Mouse (Mus musculus) lung, postnatal 0 days (tissue): Measurements from ENCODE around the gene Atg13. TPM values are rescaled to one million over a fixed set of nuclear protein-coding genes. Genes with fewer than 3 reads are reported as not detected.
A peak's percentile ranks its signal among the peaks of the same experiment; 100 is the strongest.

Experiments
- ATAC-seq: fragments of 200-750 bp; cut with Nextera tagmentation; 2 replicates; pipeline ENCODE4 v1.8.0; 2017; ENCODE audit warnings: moderate library complexity
- DNase-seq: peaks from one replicate; pipeline ENCODE4 v3.0.0-alpha.2; 2016; ENCODE audit warnings: low spot score
- H3K27ac ChIP-seq: fragments of 300-500 bp; sonication (generic); 2 replicates; pipeline ENCODE4 v1.5.1; 2014; ENCODE audit warnings: antibody characterized with exemption, mild to moderate bottlenecking, low read length, mixed read lengths
- H3K27me3 ChIP-seq: fragments of 300-500 bp; sonication (generic); replicated peaks from 2 replicates; pipeline ENCODE4 v1.6.1; 2014; ENCODE audit warnings: low read length, mixed read lengths; ENCODE audit not compliant: insufficient read depth
- H3K36me3 ChIP-seq: fragments of 300-500 bp; sonication (generic); 2 replicates; pipeline ENCODE4 v1.6.1; 2014; ENCODE audit warnings: low read length, mixed read lengths; ENCODE audit not compliant: insufficient read depth
- H3K4me1 ChIP-seq: fragments of 300-500 bp; sonication (generic); 2 replicates; pipeline ENCODE4 v1.6.1; 2014; ENCODE audit warnings: antibody characterized with exemption, low read depth, low read length, mixed read lengths; ENCODE audit not compliant: insufficient read depth
- H3K4me2 ChIP-seq: fragments of 300-500 bp; sonication (generic); replicated peaks from 2 replicates; pipeline ENCODE4 v1.6.1; 2014; ENCODE audit warnings: low read depth, mild to moderate bottlenecking, low read length, moderate library complexity, mixed read lengths
- H3K4me3 ChIP-seq: fragments of 300-500 bp; sonication (generic); 2 replicates; pipeline ENCODE4 v1.5.1; 2014; ENCODE audit warnings: low read depth, low read length
- H3K9ac ChIP-seq: fragments of 300-500 bp; sonication (generic); replicated peaks from 2 replicates; pipeline ENCODE4 v1.6.1; 2014; ENCODE audit warnings: low read depth, mild to moderate bottlenecking
- H3K9me3 ChIP-seq: fragments of 300-500 bp; sonication (generic); 2 replicates; pipeline ENCODE4 v1.6.1; 2016; ENCODE audit warnings: low read length, mixed read lengths
- CTCF ChIP-seq: IDR thresholded peaks from 2 replicates; pipeline ENCODE4 v1.5.1; 2016; ENCODE audit warnings: antibody characterized with exemption, mild to moderate bottlenecking
- EP300 ChIP-seq: IDR thresholded peaks from 2 replicates; pipeline ENCODE4 v1.6.1; 2016; ENCODE audit warnings: antibody characterized with exemption, mild to moderate bottlenecking, control low read depth
- WGBS: fragments of 180-500 bp; shearing (Covaris S2); extraction: QIAGEN DNeasy Blood & Tissue Kit; methylation state at CpG from one replicate; pipeline ENCODE4 v1.1.7; 2014; 5-methylcytosine and 5-hydroxymethylcytosine counted together
- polyA plus RNA-seq: library from polyadenylated mRNA; unstranded; fragments of >200 nt; fragmentation: Nextera tagmentation; extraction: Ambion mirVana; gene quantifications from 2 replicates; pipeline ENCODE4 v1.2.1, GENCODE M21; 2015

The Atg13 gene
- polyA plus RNA-seq, 1 experiment from 2014 or later, result 26.2 TPM

GRCm38 (mm10) chr2:91696225-91696590 is 14.2 kb downstream of the Atg13 start:
- ATAC-seq (peak; percentile 95), DNase-seq (peak; percentile 93)
- TF ChIP-seq CTCF (no peak), EP300 (peak; percentile 93)
- H3K4me2 ChIP-seq, result no peak overlapping the region
- H3K36me3 ChIP-seq, result 0 out of 2 replicates have a peak, but pooled peaks cover 4% of the 10 kb centered on the region
- no peaks in the 10 kb centered on the region for H3K9me3 ChIP-seq
- H3K27ac ChIP-seq, result peak overlapping the region; percentile 65; the same call in 1 of the 2 replicates
- H3K4me3 ChIP-seq, result no peak overlapping the region
- WGBS, result 32% methylated on average over 1 of the region's 1 CpGs
- H3K27me3 ChIP-seq, result no peaks in the 10 kb centered on the region
- H3K4me1 ChIP-seq, result no peaks in the 10 kb centered on the region
- no peak overlapping the region for H3K9ac ChIP-seq

GRCm38 (mm10) chr2:91695436-91696224 is 14.7 kb downstream of the Atg13 start:
- TF ChIP-seq EP300, result no peak
- TF ChIP-seq CTCF, result no peak
- WGBS, result 76% methylated on average over 10 of the region's 10 CpGs
- no peak overlapping the region for H3K9ac ChIP-seq
- H3K4me3 ChIP-seq, result no peak overlapping the region
- H3K4me2 ChIP-seq, result no peak overlapping the region
- no peaks in the 10 kb centered on the region for H3K4me1 ChIP-seq
- H3K36me3 ChIP-seq, result 0 out of 2 replicates have a peak, but pooled peaks cover 4% of the 10 kb centered on the region
- peak overlapping the region; percentile 14; the same call in 1 of the 2 replicates for H3K27ac ChIP-seq
- H3K9me3 ChIP-seq, result no peaks in the 10 kb centered on the region
- no peaks in the 10 kb centered on the region for H3K27me3 ChIP-seq
- DNase-seq (peak; percentile 32), ATAC-seq (peak; percentile 10; the same call in 1 of the 2 replicates)

- H3K27ac ChIP-seq, result no peak overlapping the region
- no peak overlapping the region for H3K9ac ChIP-seq
- no peak overlapping the region for H3K4me2 ChIP-seq
- H3K4me3 ChIP-seq, result no peak overlapping the region
- peaks cover 18% of the 10 kb centered on the region; the same call in 1 of the 2 replicates for H3K36me3 ChIP-seq
- DNase-seq (no peak), ATAC-seq (no peak)
- H3K4me1 ChIP-seq, result no peaks in the 10 kb centered on the region
- TF ChIP-seq CTCF, result no peak
- TF ChIP-seq EP300, result no peak
- no peaks in the 10 kb centered on the region for H3K27me3 ChIP-seq
- 79% methylated on average over 7 of the region's 7 CpGs for WGBS
- no peaks in the 10 kb centered on the region for H3K9me3 ChIP-seq
Measured at GRCm38 (mm10) chr2:91689452-91689851, 20.9 kb downstream of the Atg13 start.

- Histone ChIP-seq H3K9ac (no peak overlapping the region), H3K4me3 (no peak overlapping the region), H3K27ac (no peak overlapping the region), H3K4me1 (no peaks in the 10 kb centered on the region), H3K9me3 (no peaks in the 10 kb centered on the region), H3K36me3 (peaks cover 29% of the 10 kb centered on the region), H3K27me3 (no peaks in the 10 kb centered on the region), H3K4me2 (no peak overlapping the region)
- 69% methylated on average over 8 of the region's 8 CpGs for WGBS
- DNase-seq, result peak; percentile 60
- peak; percentile 55 for ATAC-seq
- no peak for TF ChIP-seq CTCF
- no peak for TF ChIP-seq EP300
Measured at GRCm38 (mm10) chr2:91683919-91684318, 26.5 kb downstream of the Atg13 start.

- H3K36me3 ChIP-seq, result peaks cover 35% of the 10 kb centered on the region
- no peaks in the 10 kb centered on the region for H3K9me3 ChIP-seq
- no peak overlapping the region for H3K27ac ChIP-seq
- ATAC-seq (peak; percentile 74), DNase-seq (peak; percentile 88)
- H3K9ac ChIP-seq, result no peak overlapping the region
- no peaks in the 10 kb centered on the region for H3K4me1 ChIP-seq
- H3K4me2 ChIP-seq, result no peak overlapping the region
- no peaks in the 10 kb centered on the region for H3K27me3 ChIP-seq
- 54% methylated on average over 4 of the region's 4 CpGs for WGBS
- no peak for TF ChIP-seq EP300
- peak; percentile 73 for TF ChIP-seq CTCF
- H3K4me3 ChIP-seq, result no peak overlapping the region
Measured at GRCm38 (mm10) chr2:91682850-91683249, 27.5 kb downstream of the Atg13 start.

- no peak overlapping the region for H3K4me2 ChIP-seq
- H3K27me3 ChIP-seq, result no peaks in the 10 kb centered on the region
- ATAC-seq (no peak), DNase-seq (no peak)
- H3K4me3 ChIP-seq, result no peak overlapping the region
- H3K36me3 ChIP-seq, result peaks cover 58% of the 10 kb centered on the region
- H3K4me1 ChIP-seq, result no peaks in the 10 kb centered on the region
- H3K9me3 ChIP-seq, result no peaks in the 10 kb centered on the region
- no peak overlapping the region for H3K9ac ChIP-seq
- no peak for TF ChIP-seq CTCF
- TF ChIP-seq EP300, result no peak
- H3K27ac ChIP-seq, result no peak overlapping the region
Measured at GRCm38 (mm10) chr2:91676961-91677360, 33.4 kb downstream of the Atg13 start.
